Mouse (Mus musculus): ENCODE data around the gene Srsf9.

DNA sequence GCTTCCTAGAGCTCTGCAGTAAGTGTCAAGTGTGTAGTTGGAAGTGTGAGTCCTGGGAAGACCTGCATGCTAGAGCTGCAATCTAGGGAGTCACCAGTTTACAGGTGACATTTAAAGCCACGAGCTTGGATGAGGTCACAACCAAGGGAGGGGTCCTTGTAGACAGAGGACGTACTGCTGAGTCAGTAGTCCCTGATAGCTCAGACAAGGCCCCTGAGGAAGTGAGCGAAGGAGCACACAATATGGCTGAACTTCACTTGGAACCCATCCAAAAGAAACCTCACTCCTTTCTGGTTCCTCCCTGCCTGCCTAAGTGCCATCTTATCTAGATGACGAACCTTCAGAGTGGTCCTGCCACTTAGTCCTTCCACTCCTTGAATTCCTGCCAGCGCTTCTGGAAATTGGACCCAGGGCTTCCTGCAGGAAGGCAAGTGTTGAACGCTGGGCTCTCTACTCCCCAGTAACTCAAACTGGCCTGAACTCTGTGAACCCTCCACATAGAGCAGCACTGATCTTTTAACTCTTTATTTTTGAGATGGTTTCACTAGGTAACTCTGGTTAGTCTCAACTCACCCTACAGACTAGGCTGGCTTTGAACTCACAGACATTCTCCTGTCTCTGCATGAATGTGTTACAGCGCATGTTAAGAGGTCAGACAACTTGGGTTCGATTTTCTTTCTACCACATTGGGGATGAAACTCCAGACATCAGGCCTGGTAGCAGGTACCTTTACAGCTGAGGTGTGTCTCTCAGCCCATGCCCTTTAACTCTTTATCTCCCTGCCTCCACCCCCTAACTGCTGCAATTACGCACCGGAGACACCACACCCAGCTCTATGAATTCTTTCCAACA, 13.9 kb upstream of the Srsf9 start:
- TF ChIP-seq CTCF (IDR thresholded peaks at IDR 0.05; ENCODE audit: low read depth) (no peak), EP300 (IDR thresholded peaks at IDR 0.05; ENCODE audit: low read depth) (no peak)
